Mouse (Mus musculus) CD4-positive, CD25-positive, alpha-beta regulatory T cell, adult 4 months (primary cell): Measurements from ENCODE around the gene Hsd11b1. TPM values are rescaled to one million over a fixed set of nuclear protein-coding genes. Genes with fewer than 3 reads are reported as not detected.
A peak's percentile ranks its signal among the peaks of the same experiment; 100 is the strongest.
"Not testable (repeated sequence)": the region's sequence is repeated elsewhere in the genome, so short reads cannot be mapped to it uniquely, and the experiment has no call there.

Experiments used
- ATAC-seq: one replicate; pipeline ENCODE4 v1.8.0; 2017
- polyA plus RNA-seq, 2 experiments: library from polyadenylated mRNA; unstranded; fragments of 100-300 nt; shearing (Covaris generic); gene quantifications; one replicate each; pipeline ENCODE4 v1.2.1; 2017

Hsd11b1 gene
- polyA plus RNA-seq, 2 experiments from 2014 or later, result 171 to 174 TPM

GRCm38 (mm10) chr1:193278414-193279045, 14.7 kb upstream of the Hsd11b1 start:
- no peak for ATAC-seq

- no peak for ATAC-seq
Measured at GRCm38 (mm10) chr1:193274407-193275071, 10.7 kb upstream of the Hsd11b1 start.

GRCm38 (mm10) chr1:193272916-193273601, 9.2 kb upstream of the Hsd11b1 start, which contains the start of gene G0s2:
Gene G0s2 (minus strand): TSS chr1:193273217.
- peak; percentile 68 for ATAC-seq

GRCm38 (mm10) chr1:193272137-193272915, 8.5 kb upstream of the Hsd11b1 start:
- ATAC-seq, result peak; percentile 23

- ATAC-seq, result no peak
Measured at GRCm38 (mm10) chr1:193270965-193271763, 7.3 kb upstream of the Hsd11b1 start.

GRCm38 (mm10) chr1:193265734-193266133, 1.9 kb upstream of the Hsd11b1 start:
- ATAC-seq, result no peak

- peak; percentile 4 for ATAC-seq
Measured at GRCm38 (mm10) chr1:193263026-193263907, 608 bp downstream of the Hsd11b1 start.

GRCm38 (mm10) chr1:193261897-193262548, 1.9 kb downstream of the Hsd11b1 start:
- no peak for ATAC-seq

GRCm38 (mm10) chr1:193259559-193259958, 4.3 kb downstream of the Hsd11b1 start:
- no peak for ATAC-seq

- ATAC-seq, result no peak
Measured at GRCm38 (mm10) chr1:193256621-193257098, 7.2 kb downstream of the Hsd11b1 start.

- no peak for ATAC-seq
Measured at GRCm38 (mm10) chr1:193256289-193256577, 7.6 kb downstream of the Hsd11b1 start.

- ATAC-seq, result peak; percentile 78
Measured at GRCm38 (mm10) chr1:193255488-193256288, 8.2 kb downstream of the Hsd11b1 start.

GRCm38 (mm10) chr1:193255032-193255431, 8.8 kb downstream of the Hsd11b1 start:
- no peak for ATAC-seq

GRCm38 (mm10) chr1:193253895-193254294, 10.0 kb downstream of the Hsd11b1 start:
- not testable (repeated sequence) for ATAC-seq

GRCm38 (mm10) chr1:193252616-193253015, 11.3 kb downstream of the Hsd11b1 start:
- no peak for ATAC-seq

- no peak for ATAC-seq
Measured at GRCm38 (mm10) chr1:193251386-193251785, 12.5 kb downstream of the Hsd11b1 start.

GRCm38 (mm10) chr1:193250026-193250425, 13.8 kb downstream of the Hsd11b1 start:
- ATAC-seq, result no peak

GRCm38 (mm10) chr1:193244235-193244634, 19.6 kb downstream of the Hsd11b1 start:
- ATAC-seq, result no peak

- ATAC-seq, result no peak
Measured at GRCm38 (mm10) chr1:193243571-193244193, 20.2 kb downstream of the Hsd11b1 start.
